Mouse (Mus musculus) WW6 (cell line): ENCODE measurements around the gene Smox.
"Not testable (repeated sequence)": the region's sequence is repeated elsewhere in the genome, so short reads cannot be mapped to it uniquely, and the experiment has no call there.

ENCODE experiments used
- DNase-seq: peaks from one replicate; pipeline ENCODE4 v3.0.0-alpha.2; 2013; ENCODE audit warnings: low read depth, low spot score

Smox gene

GRCm38 (mm10) chr2:131491196-131491595 is at the start of gene Smox:
Smox (plus strand) TSS chr2:131491496.
- DNase-seq = no peak

GRCm38 (mm10) chr2:131443084-131443890 is 48.0 kb upstream of the Smox start:
- no peak for DNase-seq

- DNase-seq = no peak
Measured at GRCm38 (mm10) chr2:131443891-131444190, 47.5 kb upstream of the Smox start.

- DNase-seq = no peak
Measured at GRCm38 (mm10) chr2:131446416-131446982, 44.8 kb upstream of the Smox start.

- DNase-seq = no peak
Measured at GRCm38 (mm10) chr2:131447566-131448330, 43.5 kb upstream of the Smox start.

- DNase-seq = no peak
Measured at GRCm38 (mm10) chr2:131448353-131448752, 42.9 kb upstream of the Smox start.

- DNase-seq = no peak
Measured at GRCm38 (mm10) chr2:131449720-131450119, 41.6 kb upstream of the Smox start.

- DNase-seq = no peak
Measured at GRCm38 (mm10) chr2:131450491-131450890, 40.8 kb upstream of the Smox start.

GRCm38 (mm10) chr2:131457728-131458127 is 33.6 kb upstream of the Smox start:
- DNase-seq = no peak

- no peak for DNase-seq
Measured at GRCm38 (mm10) chr2:131460946-131461682, 30.2 kb upstream of the Smox start.

GRCm38 (mm10) chr2:131462991-131463390 is 28.3 kb upstream of the Smox start:
- no peak for DNase-seq

GRCm38 (mm10) chr2:131464147-131464546 is 27.1 kb upstream of the Smox start:
- no peak for DNase-seq

GRCm38 (mm10) chr2:131466732-131467131 is 24.6 kb upstream of the Smox start:
- DNase-seq = no peak

- DNase-seq = no peak
Measured at GRCm38 (mm10) chr2:131469916-131470315, 21.4 kb upstream of the Smox start.

- DNase-seq = no peak
Measured at GRCm38 (mm10) chr2:131473749-131474148, 17.5 kb upstream of the Smox start.

GRCm38 (mm10) chr2:131477105-131477504 is 14.2 kb upstream of the Smox start:
- not testable (repeated sequence) for DNase-seq

GRCm38 (mm10) chr2:131477917-131478316 is 13.4 kb upstream of the Smox start:
- no peak for DNase-seq

- DNase-seq = no peak
Measured at GRCm38 (mm10) chr2:131478349-131478748, 12.9 kb upstream of the Smox start.

- DNase-seq = no peak
Measured at GRCm38 (mm10) chr2:131478916-131479315, 12.4 kb upstream of the Smox start.

GRCm38 (mm10) chr2:131481733-131482132 is 9.6 kb upstream of the Smox start:
- DNase-seq = no peak

GRCm38 (mm10) chr2:131482478-131482877 is 8.8 kb upstream of the Smox start:
- DNase-seq = no peak

- DNase-seq = no peak
Measured at GRCm38 (mm10) chr2:131483562-131483961, 7.7 kb upstream of the Smox start.
